Mouse (Mus musculus) testis, postnatal 10 days (tissue): ENCODE data around the gene F2rl2.
A peak's percentile ranks its signal among the peaks of the same experiment; 100 is the strongest.

ENCODE experiments used
- DNase-seq: peaks from one replicate; pipeline ENCODE4 v3.0.0; 2021; ENCODE audit warnings: low spot score

F2rl2 gene

GRCm38 (mm10) chr13:95703376-95703775 lies 6.7 kb downstream of the F2rl2 start:
- no peak for DNase-seq

GRCm38 (mm10) chr13:95705589-95705988 lies 8.9 kb downstream of the F2rl2 start:
- DNase-seq, result no peak

- no peak for DNase-seq
Measured at GRCm38 (mm10) chr13:95712054-95712453, 15.4 kb downstream of the F2rl2 start.

GRCm38 (mm10) chr13:95712570-95713268 lies 16.1 kb downstream of the F2rl2 start:
- no peak for DNase-seq

GRCm38 (mm10) chr13:95714271-95714975 lies 17.8 kb downstream of the F2rl2 start:
- DNase-seq, result no peak

- no peak for DNase-seq
Measured at GRCm38 (mm10) chr13:95715356-95715755, 18.7 kb downstream of the F2rl2 start.

- DNase-seq, result peak; percentile 75
Measured at GRCm38 (mm10) chr13:95719320-95720232, 22.9 kb downstream of the F2rl2 start.

GRCm38 (mm10) chr13:95730491-95730890 lies 33.8 kb downstream of the F2rl2 start:
- DNase-seq, result no peak

GRCm38 (mm10) chr13:95739651-95740050 lies 43.0 kb downstream of the F2rl2 start:
- no peak for DNase-seq

- DNase-seq, result no peak
Measured at GRCm38 (mm10) chr13:95741813-95742689, 45.4 kb downstream of the F2rl2 start.

GRCm38 (mm10) chr13:95742881-95743466 lies 46.3 kb downstream of the F2rl2 start:
- DNase-seq, result no peak

- no peak for DNase-seq
Measured at GRCm38 (mm10) chr13:95745451-95745850, 48.8 kb downstream of the F2rl2 start.

- peak; percentile 80 for DNase-seq
Measured at GRCm38 (mm10) chr13:95746509-95746908, 49.9 kb downstream of the F2rl2 start.

GRCm38 (mm10) chr13:95747101-95747500 lies 50.4 kb downstream of the F2rl2 start:
- no peak for DNase-seq

- DNase-seq, result no peak
Measured at GRCm38 (mm10) chr13:95747541-95747940, 50.9 kb downstream of the F2rl2 start.
